24 mouse cellular contexts compared by ENCODE assay signal in the genomic region with DNA sequence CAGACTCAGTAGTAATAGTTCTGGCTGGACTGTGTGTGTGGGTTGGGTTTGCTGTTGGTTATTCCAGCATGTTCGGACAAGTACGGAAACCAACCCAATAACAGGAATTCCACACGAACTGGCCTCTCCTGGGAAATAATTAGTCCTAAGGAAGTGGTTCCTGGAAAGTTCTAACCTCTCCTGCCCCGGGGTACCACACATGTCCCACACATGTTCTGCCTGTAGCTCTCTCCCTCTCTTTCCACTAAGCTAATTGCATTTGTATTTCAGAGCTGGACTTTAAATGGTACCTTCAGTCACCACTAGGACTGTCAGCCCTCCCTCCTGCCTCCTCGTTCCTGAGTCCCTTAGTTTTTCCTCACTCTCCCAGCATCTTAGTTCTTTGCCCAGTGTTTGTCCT.
DNase-seq lines count a peak whose midpoint lies in the region; ATAC-seq and TF ChIP-seq lines count a peak whose summit lies in the region.
"Had no signal": no experiment of that assay in that cellular context is flagged by ENCODE, and none has a peak within 500 bp of the region (broad histone marks: within the 10 kb centered on the region; RNA-seq: fewer than 3 reads in every experiment).

No protein-coding gene starts in this region.

- H3K4me2 ChIP-seq in lung, embryonic 14.5 days: no peak overlapping the region
- no peak overlapping the region for H3K4me2 ChIP-seq in limb, embryonic 14.5 days (replicated peaks; ENCODE audit: low read depth, low read length, severe bottlenecking)
- H3K4me2 ChIP-seq: embryonic facial prominence, embryonic 15.5 days; hindbrain, embryonic 15.5 days had no signal

- no peak for TF ChIP-seq POLR2A in limb, embryonic 14.5 days (IDR thresholded peaks at IDR 0.05; ENCODE audit: borderline replicate concordance, extremely low read depth, insufficient read depth, insufficient read length)

- H3K9me3 ChIP-seq in lung, embryonic 14.5 days (ENCODE audit: low read depth, low read length): no peaks in the 10 kb centered on the region
- no peaks in the 10 kb centered on the region for H3K9me3 ChIP-seq in limb, embryonic 14.5 days (ENCODE audit: control insufficient read depth, low read length)
- H3K9me3 ChIP-seq: embryonic facial prominence, embryonic 15.5 days; forebrain, embryonic 10.5 days; hindbrain, embryonic 15.5 days had no signal

- DNase-seq in gastrocnemius, adult 2 months: no peak
- no peak for DNase-seq in gastrocnemius, postnatal 36 days
- DNase-seq in lung, embryonic 14.5 days: no peak
- no peak for DNase-seq in lung, adult 18-20 months
- DNase-seq in forelimb bud, embryonic 11.5 days (ENCODE audit: low read depth, low spot score): peak; percentile 64
- peak; percentile 59 for DNase-seq in limb, embryonic 14.5 days (ENCODE audit: low spot score)
- DNase-seq in left cerebral cortex, adult 9 months (ENCODE audit: low spot score in 2 of 2): no peak
- no peak for DNase-seq in retina, embryonic 14.5 days (ENCODE audit: low spot score)
- DNase-seq: adrenal gland, postnatal 36 days; cerebellum, adult 9-10 months; heart, adult 18-20 months; heart, postnatal 36 days; kidney, postnatal 25 days; lung, adult 2 months; lung, postnatal 4 days; right cerebral cortex, adult 18-20 months; right cerebral cortex, postnatal 4 days; thymus, postnatal 4 days had no signal

- no peak for TF ChIP-seq CTCF in gastrocnemius, adult 2 months (IDR thresholded peaks at IDR 0.05)
- peak; percentile 16; the same call in 1 of the 2 replicates for TF ChIP-seq CTCF in lung, embryonic 14.5 days (IDR thresholded peaks at IDR 0.05; ENCODE audit: low read depth)

- 73% methylated on average over 5 of the region's 5 CpGs for WGBS in lung, embryonic 14.5 days
- WGBS in limb, embryonic 14.5 days: 15% methylated on average over 5 of the region's 5 CpGs

- H3K4me1 ChIP-seq in lung, embryonic 14.5 days (ENCODE audit: insufficient read depth): no peaks in the 10 kb centered on the region
- peaks cover 6% of the 10 kb centered on the region for H3K4me1 ChIP-seq in limb, embryonic 14.5 days (ENCODE audit: control insufficient read depth, insufficient read depth, low read length)
- H3K4me1 ChIP-seq: hindbrain, embryonic 15.5 days had no signal

- ATAC-seq in lung, embryonic 14.5 days (ENCODE audit: insufficient read depth): no peak
- no peak for ATAC-seq in limb, embryonic 14.5 days (ENCODE audit: low FRiP score, low read depth)
- ATAC-seq: forebrain, embryonic 16.5 days; intestine, embryonic 16.5 days had no signal

- no peak overlapping the region for H3K4me3 ChIP-seq in gastrocnemius, adult 2 months
- H3K4me3 ChIP-seq in lung, embryonic 14.5 days (ENCODE audit: low read depth, low read length): no peak overlapping the region
- H3K4me3 ChIP-seq in limb, embryonic 14.5 days (replicated peaks; ENCODE audit: low read length): no peak overlapping the region
- H3K4me3 ChIP-seq: embryonic facial prominence, embryonic 15.5 days; forebrain, embryonic 10.5 days; hindbrain, embryonic 15.5 days; layer of hippocampus, adult 2 months had no signal

- no peaks in the 10 kb centered on the region for H3K36me3 ChIP-seq in lung, embryonic 14.5 days (ENCODE audit: insufficient read depth)
- no peaks in the 10 kb centered on the region for H3K36me3 ChIP-seq in limb, embryonic 14.5 days (ENCODE audit: control insufficient read depth, insufficient read depth, low read length)
- H3K36me3 ChIP-seq: embryonic facial prominence, embryonic 15.5 days; forebrain, embryonic 10.5 days; hindbrain, embryonic 15.5 days had no signal

- intact Hi-C loops in gastrocnemius, adult 2 months (cut with DNase I): no loop called here
- intact Hi-C loops in gastrocnemius, postnatal 36 days (cut with DNase I): no loop called here

- no peak overlapping the region for H3K9ac ChIP-seq in lung, embryonic 14.5 days
- no peak overlapping the region for H3K9ac ChIP-seq in limb, embryonic 14.5 days (ENCODE audit: low read depth, low read length, severe bottlenecking)
- H3K9ac ChIP-seq: embryonic facial prominence, embryonic 15.5 days; hindbrain, embryonic 15.5 days had no signal

- peak overlapping the region; percentile 35; the same call in 1 of the 2 replicates for H3K27ac ChIP-seq in gastrocnemius, adult 2 months
- no peak overlapping the region for H3K27ac ChIP-seq in lung, embryonic 14.5 days (ENCODE audit: low read depth)
- no peak overlapping the region for H3K27ac ChIP-seq in limb, embryonic 14.5 days (replicated peaks; ENCODE audit: low read depth, low read length)
- H3K27ac ChIP-seq: embryonic facial prominence, embryonic 15.5 days; forebrain, embryonic 10.5 days; hindbrain, embryonic 15.5 days; layer of hippocampus, adult 2 months had no signal

- H3K27me3 ChIP-seq in lung, embryonic 14.5 days (ENCODE audit: insufficient read depth, low read length): no peaks in the 10 kb centered on the region
- no peaks in the 10 kb centered on the region for H3K27me3 ChIP-seq in limb, embryonic 14.5 days (ENCODE audit: control insufficient read depth, insufficient read depth, low read length)
- H3K27me3 ChIP-seq: embryonic facial prominence, embryonic 15.5 days had no signal

Comparison
In these comparisons a context has a peak if more than half of its experiments do, and no peak if none do; other contexts are left out.
1. DNase-seq: peak in forelimb bud, embryonic 11.5 days (single experiment) and limb, embryonic 14.5 days (single experiment); none in gastrocnemius, adult 2 months (single experiment), gastrocnemius, postnatal 36 days (0 of 2), lung, embryonic 14.5 days (single experiment), lung, adult 18-20 months (0 of 2), left cerebral cortex, adult 9 months (0 of 2) and retina, embryonic 14.5 days (single experiment).